Mouse (Mus musculus): ENCODE measurements around the gene Cln3.

Cln3 gene

GRCm38 (mm10) chr7:126523316-126523715, 62.3 kb downstream of the Cln3 start:
- no peak for DNase-seq (ENCODE audit: low spot score in 2 of 2)
